Mouse (Mus musculus): ENCODE measurements around the gene Vipr1. TPM values are rescaled to one million over a fixed set of nuclear protein-coding genes. Genes with fewer than 3 reads are reported as not detected.

Vipr1 gene
- not detected for polyA plus RNA-seq (2014; fragmentation: Illumina TruSeq; extraction: RNeasy Lipid Tissue Mini Kit (QIAGEN cat#74804); ENCODE audit: low read depth, low replicate concordance)

DNA sequence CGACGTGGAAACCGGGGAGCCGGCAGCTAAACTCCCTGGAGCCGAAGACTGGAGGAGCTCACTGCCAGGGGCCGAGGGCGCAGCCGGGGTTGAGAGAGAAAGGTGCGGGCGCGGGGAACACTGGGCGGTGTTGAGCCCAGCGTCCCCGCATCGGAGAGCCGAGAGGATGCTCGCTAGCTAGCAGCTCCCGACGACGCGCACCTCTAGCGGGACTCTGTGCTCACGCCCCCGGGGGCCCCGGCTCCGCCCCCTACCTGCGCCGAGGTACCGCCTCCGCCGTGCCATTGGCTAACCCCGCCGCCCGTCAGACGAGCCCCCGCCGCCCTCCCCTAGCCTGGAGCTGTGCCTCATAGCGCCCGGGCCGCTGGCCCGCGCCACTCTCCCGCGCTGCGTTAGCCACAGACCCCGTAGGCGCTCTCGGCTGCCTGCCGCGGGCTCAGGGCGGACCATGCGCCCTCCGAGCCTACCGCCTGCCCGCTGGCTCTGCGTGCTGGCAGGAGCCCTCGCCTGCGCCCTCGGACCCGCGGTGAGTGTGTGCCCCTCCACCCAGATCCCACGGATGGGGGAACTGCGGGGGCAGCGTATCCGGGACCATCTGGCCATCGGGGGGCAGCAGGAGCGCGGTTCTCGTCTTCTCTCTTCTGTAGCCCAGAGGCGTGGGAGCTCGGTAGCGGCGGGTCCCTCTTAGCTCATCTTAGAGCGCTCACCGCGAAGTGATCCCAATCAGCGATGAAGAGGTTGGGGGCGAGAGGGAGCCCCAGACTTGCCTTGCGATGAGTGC lies at the start of gene Vipr1:
Gene Vipr1 (plus strand): TSS at position 316 of the 781 bp plus-strand sequence.

DNA sequence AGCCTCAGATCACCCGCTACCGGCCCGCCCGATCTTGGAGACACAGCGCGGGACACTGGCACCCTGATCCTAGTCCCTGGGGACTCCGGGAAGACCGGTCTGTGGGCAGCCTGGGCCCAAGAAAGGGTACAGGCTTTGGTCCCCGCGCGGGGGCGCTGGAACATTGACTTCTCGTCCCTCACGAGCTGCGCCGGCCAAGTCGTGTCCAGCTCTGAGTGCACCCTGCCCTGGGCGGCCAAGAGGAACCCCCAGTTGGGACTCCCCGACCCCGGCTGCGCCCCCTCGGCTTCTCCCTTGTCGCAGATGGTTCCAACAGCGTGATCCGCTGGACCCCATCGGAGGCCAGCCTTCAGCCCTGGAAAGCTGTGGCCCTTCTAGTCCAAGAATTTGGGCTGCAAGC lies 515 bp upstream of the Vipr1 start, which contains the start of gene Lyzl4:
Gene Lyzl4 (minus strand): TSS at position 96 of the 400 bp plus-strand sequence.

DNA sequence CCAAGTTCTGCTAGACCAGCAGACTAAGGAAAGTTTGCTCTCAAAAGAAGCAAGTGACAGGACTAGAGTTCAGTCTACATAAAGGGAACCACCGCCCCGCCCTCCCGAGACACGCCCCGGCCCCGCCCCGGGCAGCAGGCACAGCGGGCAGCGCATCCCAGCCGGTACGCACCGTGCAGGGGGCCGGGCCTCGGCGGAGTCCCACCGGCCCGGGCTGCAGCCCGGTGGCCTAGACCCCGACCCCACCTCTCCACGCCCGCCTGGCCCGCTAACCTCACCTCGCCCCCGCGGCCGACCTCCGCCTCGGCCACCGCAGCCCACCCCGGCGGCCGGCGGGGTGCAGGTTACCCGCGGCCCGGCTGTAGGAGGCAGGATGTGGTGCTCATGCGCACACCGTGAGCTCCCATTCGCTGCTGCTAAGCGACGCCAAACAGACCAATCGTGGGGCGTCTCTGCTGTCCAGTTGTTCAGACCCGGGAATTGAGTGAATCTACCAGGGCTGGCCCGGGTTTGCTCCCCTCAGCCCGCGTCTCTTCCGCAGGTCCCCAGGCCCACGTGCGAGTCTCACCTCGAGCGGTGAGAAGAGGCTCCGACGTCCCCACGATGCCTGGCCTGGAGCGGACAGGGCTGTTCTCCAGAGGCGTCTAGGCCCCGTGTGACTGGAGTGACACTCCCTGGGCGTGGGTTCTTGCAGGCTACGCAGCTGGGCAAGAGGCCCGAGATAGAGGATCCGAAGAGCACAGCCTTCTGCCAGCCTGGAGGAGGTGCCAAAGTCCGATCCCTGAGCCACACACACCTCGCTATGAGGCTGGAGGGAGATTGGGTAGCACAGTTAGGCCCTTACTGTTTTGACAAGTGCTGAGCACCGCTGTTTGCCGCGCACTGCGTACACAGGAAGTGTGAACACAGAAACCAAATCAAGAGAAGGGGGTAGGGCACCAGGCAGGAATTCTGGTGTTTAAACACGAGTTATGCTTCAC lies 62.4 kb downstream of the Vipr1 start, which contains the start of gene Sec22c:
Gene Sec22c (minus strand): TSS at position 845 of the 980 bp plus-strand sequence.

DNA sequence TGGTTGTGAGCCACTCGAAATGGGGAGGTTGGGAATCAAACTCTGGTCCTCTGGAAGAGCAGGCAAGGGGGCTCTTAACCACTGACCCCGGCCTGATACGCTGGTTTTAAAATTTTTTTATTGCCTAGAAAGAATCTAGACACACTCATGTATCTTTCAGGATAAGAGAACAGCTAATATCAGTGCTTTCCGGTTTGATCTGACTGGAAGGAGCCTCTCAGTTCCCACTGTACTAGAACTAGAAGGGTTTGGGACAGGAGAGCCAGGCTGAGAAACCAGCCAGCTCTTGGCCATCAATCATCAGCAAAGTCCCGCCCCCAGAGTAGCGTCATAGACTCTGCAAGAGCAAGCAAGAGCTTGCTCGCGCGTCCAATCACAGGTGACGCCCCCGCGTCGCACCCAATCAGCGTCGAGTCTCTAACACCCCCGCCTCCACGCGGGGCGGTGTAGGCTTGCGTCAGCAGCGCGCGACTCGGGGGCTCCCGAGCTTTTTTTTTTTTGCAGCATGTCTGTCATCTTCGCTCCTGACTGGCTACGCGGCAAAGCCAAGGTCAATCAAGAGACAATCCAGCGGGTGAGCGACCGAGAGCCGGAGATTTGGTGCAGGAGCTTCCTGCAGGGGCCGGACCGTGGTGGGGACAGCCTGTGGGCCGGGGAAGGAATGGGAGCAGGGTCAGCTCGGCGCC lies 67.5 kb downstream of the Vipr1 start, which contains the start of gene Ss18l2:
Gene Ss18l2 (plus strand): TSS at position 432 of the 686 bp plus-strand sequence.

DNA sequence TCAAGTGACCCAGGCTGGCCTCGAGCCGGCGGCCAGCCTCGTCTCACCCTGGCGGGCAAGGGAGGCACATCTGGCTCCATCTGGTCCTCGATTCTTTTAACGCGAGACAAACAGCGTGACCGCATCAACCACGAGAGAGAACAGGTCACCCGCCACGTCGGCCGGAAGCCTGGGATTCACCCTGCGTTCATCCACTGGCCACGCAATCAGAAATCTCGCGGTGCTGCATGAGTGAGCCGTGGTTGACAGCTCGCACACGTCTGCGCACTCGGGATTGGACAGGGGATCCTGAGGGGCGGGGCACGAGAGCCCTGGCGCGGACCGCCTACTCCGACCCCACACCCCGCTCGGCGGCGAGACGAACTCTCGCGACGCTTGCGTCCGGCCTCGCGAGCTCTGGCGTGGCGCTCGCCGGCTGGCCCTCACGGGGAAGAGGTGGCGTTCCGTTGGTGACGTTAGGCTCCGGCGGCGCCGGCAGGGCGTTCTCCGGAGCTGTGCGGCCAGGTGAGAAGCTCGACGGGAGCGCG lies 76.3 kb downstream of the Vipr1 start, which contains the start of gene Nktr:
Gene Nktr (plus strand): TSS at position 378 of the 527 bp plus-strand sequence.

Other genes starting within 250 kb of the Vipr1 start
- not detected for gene Cck, start 147.0 kb upstream of the Vipr1 start, polyA plus RNA-seq (2014; fragmentation: Illumina TruSeq; extraction: RNeasy Lipid Tissue Mini Kit (QIAGEN cat#74804); ENCODE audit: low read depth, low replicate concordance)
- gene Lyzl4, start 620 bp upstream of the Vipr1 start, polyA plus RNA-seq (2014; fragmentation: Illumina TruSeq; extraction: RNeasy Lipid Tissue Mini Kit (QIAGEN cat#74804); ENCODE audit: low read depth, low replicate concordance), result not detected
- gene Sec22c, start 62.8 kb downstream of the Vipr1 start, polyA plus RNA-seq (2014; fragmentation: Illumina TruSeq; extraction: RNeasy Lipid Tissue Mini Kit (QIAGEN cat#74804); ENCODE audit: low read depth, low replicate concordance), result 7.9 TPM
- gene Ss18l2, start 67.6 kb downstream of the Vipr1 start, polyA plus RNA-seq (2014; fragmentation: Illumina TruSeq; extraction: RNeasy Lipid Tissue Mini Kit (QIAGEN cat#74804); ENCODE audit: low read depth, low replicate concordance), result 53.9 TPM
- 128 TPM for gene Nktr, start 76.5 kb downstream of the Vipr1 start, polyA plus RNA-seq (2014; fragmentation: Illumina TruSeq; extraction: RNeasy Lipid Tissue Mini Kit (QIAGEN cat#74804); ENCODE audit: low read depth, low replicate concordance)
- 0.29 TPM for gene Zfp651, start 116.6 kb downstream of the Vipr1 start, polyA plus RNA-seq (2014; fragmentation: Illumina TruSeq; extraction: RNeasy Lipid Tissue Mini Kit (QIAGEN cat#74804); ENCODE audit: low read depth, low replicate concordance)
- not detected for gene Klhl40, start 134.9 kb downstream of the Vipr1 start, polyA plus RNA-seq (2014; fragmentation: Illumina TruSeq; extraction: RNeasy Lipid Tissue Mini Kit (QIAGEN cat#74804); ENCODE audit: low read depth, low replicate concordance)
- gene Hhatl, start 149.8 kb downstream of the Vipr1 start, polyA plus RNA-seq (2014; fragmentation: Illumina TruSeq; extraction: RNeasy Lipid Tissue Mini Kit (QIAGEN cat#74804); ENCODE audit: low read depth, low replicate concordance), result not detected
- gene Ccdc13, start 196.7 kb downstream of the Vipr1 start, polyA plus RNA-seq (2014; fragmentation: Illumina TruSeq; extraction: RNeasy Lipid Tissue Mini Kit (QIAGEN cat#74804); ENCODE audit: low read depth, low replicate concordance), result not detected
- 59.5 TPM for gene Higd1a, start 215.6 kb downstream of the Vipr1 start, polyA plus RNA-seq (2014; fragmentation: Illumina TruSeq; extraction: RNeasy Lipid Tissue Mini Kit (QIAGEN cat#74804); ENCODE audit: low read depth, low replicate concordance)

Measured in adrenal gland, adult 10 weeks (tissue).